Mouse (Mus musculus): ENCODE results near the gene Ubap2l.

The Ubap2l gene

GRCm38 (mm10) chr3:89966946-89967345 is 85.5 kb downstream of the Ubap2l start:
- 70% methylated on average over 4 of the region's 4 CpGs for WGBS

- WGBS = 86% methylated on average over 5 of the region's 5 CpGs
These were observed 86.5 kb downstream of the Ubap2l start for GRCm38 (mm10) chr3:89965972-89966371.

- 92% methylated on average over 8 of the region's 8 CpGs for WGBS
These were observed 86.9 kb downstream of the Ubap2l start for GRCm38 (mm10) chr3:89965557-89965956.

GRCm38 (mm10) chr3:89963926-89964739 is 88.3 kb downstream of the Ubap2l start:
- 15% methylated on average over 22 of the region's 22 CpGs for WGBS

GRCm38 (mm10) chr3:89963221-89963763 is 89.1 kb downstream of the Ubap2l start, which contains the start of gene Atp8b2:
Gene Atp8b2, minus strand, starts transcription at chr3:89963508.
- under 1% methylated on average over 35 of the region's 35 CpGs for WGBS

- under 1% methylated on average over 30 of the region's 30 CpGs for WGBS
These were observed 89.6 kb downstream of the Ubap2l start for GRCm38 (mm10) chr3:89962751-89963220.

GRCm38 (mm10) chr3:89962059-89962750 is 90.2 kb downstream of the Ubap2l start:
- 1% methylated on average over 14 of the region's 14 CpGs for WGBS

- 45% methylated on average over 4 of the region's 4 CpGs for WGBS
These were observed 91.0 kb downstream of the Ubap2l start for GRCm38 (mm10) chr3:89961436-89961835.

GRCm38 (mm10) chr3:89960469-89960868 is 92.0 kb downstream of the Ubap2l start:
- WGBS = under 1% methylated on average over 30 of the region's 30 CpGs

- 29% methylated on average over 4 of the region's 4 CpGs for WGBS
These were observed 93.0 kb downstream of the Ubap2l start for GRCm38 (mm10) chr3:89959435-89959834.

- WGBS = 90% methylated on average over 9 of the region's 9 CpGs
These were observed 94.5 kb downstream of the Ubap2l start for GRCm38 (mm10) chr3:89957880-89958279.

- 89% methylated on average over 7 of the region's 7 CpGs for WGBS
These were observed 96.1 kb downstream of the Ubap2l start for GRCm38 (mm10) chr3:89956177-89956971.

GRCm38 (mm10) chr3:89953420-89953819 is 99.0 kb downstream of the Ubap2l start:
- 2% methylated on average over 4 of the region's 4 CpGs for WGBS
